Mouse (Mus musculus): ENCODE results near the gene Shf. TPM values are rescaled to one million over a fixed set of nuclear protein-coding genes. Genes with fewer than 3 reads are reported as not detected.

Gene Shf
- total and polyA plus RNA-seq, 3 experiments = 1.2 to 2.7 (median 2.0) TPM

DNA sequence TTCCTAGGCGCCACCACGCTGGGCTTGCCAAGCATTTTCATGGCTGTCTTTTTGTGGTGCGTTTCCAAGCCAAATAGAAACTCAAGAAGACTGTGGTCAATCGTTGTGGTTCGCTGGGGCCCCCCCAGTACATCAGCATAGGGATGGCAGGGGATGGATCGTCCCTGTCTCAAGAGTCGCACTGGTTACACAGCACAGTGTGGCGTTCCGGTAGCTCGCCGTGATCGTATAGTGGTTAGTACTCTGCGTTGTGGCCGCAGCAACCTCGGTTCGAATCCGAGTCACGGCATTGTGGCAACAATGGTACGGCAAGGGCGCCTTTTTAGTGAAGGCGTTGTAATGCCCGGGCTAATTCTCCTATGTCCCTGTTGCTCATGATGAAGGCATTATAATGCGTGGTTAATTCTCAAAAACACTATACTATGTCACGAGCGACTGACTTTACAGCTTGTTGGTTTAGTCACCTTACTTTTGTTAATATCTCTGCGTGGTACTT, 8.8 kb upstream of the Shf start:
- dilution Hi-C loops (cut with MboI; ENCODE audit: extremely low pct_ligation_motif_present, extremely low pct_unique_long_range_greater_than_20kb, low sequenced_read_pairs) = no loop called here
- DNase-seq (ENCODE audit: extremely low read depth) = peak; percentile 86
- Histone ChIP-seq H3K27me3 (replicated peaks) (peaks cover 3% of the 10 kb centered on the region), H3K36me3 (replicated peaks in 1 of 2; ENCODE audit: control insufficient read depth in 1 of 2, insufficient read depth in 1 of 2, low read length in 1 of 2) (no peaks in the 10 kb centered on the region), H3K9ac (ENCODE audit: insufficient read depth, low read depth) (peak overlapping the region; percentile 97), H3K79me2 (replicated peaks; ENCODE audit: control insufficient read depth, extremely low read depth, insufficient read depth, poor library complexity, severe bottlenecking) (no peaks in the 10 kb centered on the region), H3K9me3 (replicated peaks; ENCODE audit: low read length) (no peaks in the 10 kb centered on the region), H3K4me2 (ENCODE audit: insufficient read depth, low read depth, poor library complexity, severe bottlenecking) (peak overlapping the region; percentile 62; the same call in 1 of the 2 replicates), H3K27ac (ENCODE audit: insufficient read depth, low read depth) (peak overlapping the region; percentile 78), H3K4me3 (replicated peaks in 1 of 3; ENCODE audit: low read depth in 2 of 3, low read length in 2 of 3, poor library complexity in 1 of 3) (peak overlapping the region; percentile 54 to 69 (median 62)), H3K4me1 (ENCODE audit: control insufficient read depth in 1 of 2, insufficient read depth in 2 of 2) (peaks cover 12 to 41% of the 10 kb centered on the region in 2 experiments)
- TF ChIP-seq NELFE (IDR thresholded peaks at IDR 0.05; ENCODE audit: low read depth, low read length) (no peak), MEF2A (IDR thresholded peaks at IDR 0.05; ENCODE audit: borderline replicate concordance, low read depth, low read length) (no peak), HCFC1 (IDR thresholded peaks at IDR 0.05; ENCODE audit: low read depth, low read length) (peak; percentile 17; the same call in 1 of the 2 replicates), MAFK (IDR thresholded peaks at IDR 0.05; ENCODE audit: insufficient replicate concordance, low read length) (peak; percentile 98), ELF1 (IDR thresholded peaks at IDR 0.05; ENCODE audit: low read depth, low read length) (peak; percentile 99), NRF1 (IDR thresholded peaks at IDR 0.05; ENCODE audit: low read depth, low read length) (peak; percentile 74), CHD2 (IDR thresholded peaks at IDR 0.05; ENCODE audit: low read length) (no peak), MAX (IDR thresholded peaks at IDR 0.05; ENCODE audit: low read length) (no peak), GABPA (IDR thresholded peaks at IDR 0.05; ENCODE audit: insufficient replicate concordance, low read depth, low read length) (no peak), ZMIZ1 (IDR thresholded peaks at IDR 0.05; ENCODE audit: low read depth, low read length) (no peak), TBP (conservative IDR thresholded peaks at IDR 0.05; ENCODE audit: low read depth, low read length) (peak; percentile 98; the same call in 1 of the 2 replicates), BHLHE40 (IDR thresholded peaks at IDR 0.05; ENCODE audit: low read depth, low read length) (peak; percentile 75), TCF12 (IDR thresholded peaks at IDR 0.05; ENCODE audit: low read depth, low read length) (no peak), ZC3H11A (IDR thresholded peaks at IDR 0.05; ENCODE audit: low read depth, low read length) (no peak), KAT2A (IDR thresholded peaks at IDR 0.05; ENCODE audit: insufficient replicate concordance, low read length) (peak; percentile 22; the same call in 1 of the 2 replicates), E2F4 (IDR thresholded peaks at IDR 0.05; ENCODE audit: insufficient replicate concordance, low read depth, low read length) (0 out of 2 replicates have a peak, but pooled peaks have one; percentile 27), POLR2A (IDR thresholded peaks at IDR 0.05; ENCODE audit: low read depth, low read length) (no peak; the same call in 1 of the 2 replicates)
- in situ Hi-C loops (cut with MboI; ENCODE audit: low pct_ligation_motif_present, low pct_unique_long_range_greater_than_20kb, low sequenced_read_pairs) = loop anchor here (25.0 kb wide), 1 partner anchor 235 kb away; the partner anchor contains the start of gene Gatm

- Histone ChIP-seq H3K4me1 (ENCODE audit: control insufficient read depth in 1 of 2, insufficient read depth in 2 of 2) (peaks cover 12 to 41% of the 10 kb centered on the region in 2 experiments), H3K36me3 (replicated peaks in 1 of 2; ENCODE audit: control insufficient read depth in 1 of 2, insufficient read depth in 1 of 2, low read length in 1 of 2) (no peaks in the 10 kb centered on the region), H3K27me3 (replicated peaks) (peaks cover 3% of the 10 kb centered on the region), H3K4me3 (replicated peaks in 1 of 3; ENCODE audit: low read depth in 2 of 3, low read length in 2 of 3, poor library complexity in 1 of 3) (peak overlapping the region; percentile 50 to 69 (median 62)), H3K9ac (ENCODE audit: insufficient read depth, low read depth) (peak overlapping the region; percentile 97), H3K27ac (ENCODE audit: insufficient read depth, low read depth) (no peak overlapping the region), H3K79me2 (replicated peaks; ENCODE audit: control insufficient read depth, extremely low read depth, insufficient read depth, poor library complexity, severe bottlenecking) (no peaks in the 10 kb centered on the region), H3K9me3 (replicated peaks; ENCODE audit: low read length) (no peaks in the 10 kb centered on the region), H3K4me2 (ENCODE audit: insufficient read depth, low read depth, poor library complexity, severe bottlenecking) (no peak overlapping the region)
- peak; percentile 96 for DNase-seq (ENCODE audit: extremely low read depth)
- in situ Hi-C loops (cut with MboI; ENCODE audit: low pct_ligation_motif_present, low pct_unique_long_range_greater_than_20kb, low sequenced_read_pairs) (loop anchor here (25.0 kb wide), 1 partner anchor 235 kb away; the partner anchor contains the start of gene Gatm), dilution Hi-C loops (cut with MboI; ENCODE audit: extremely low pct_ligation_motif_present, extremely low pct_unique_long_range_greater_than_20kb, low sequenced_read_pairs) (no loop called here)
- TF ChIP-seq MAZ (IDR thresholded peaks at IDR 0.05; ENCODE audit: low read depth, low read length) (no peak), JUN (IDR thresholded peaks at IDR 0.05; ENCODE audit: insufficient read depth, low read depth, low read length) (no peak), USF1 (IDR thresholded peaks at IDR 0.05; ENCODE audit: low read depth, low read length) (no peak), CTCF (conservative IDR thresholded peaks at IDR 0.05 in 1 of 2, IDR thresholded peaks at IDR 0.05 in 1 of 2; ENCODE audit: low read depth in 2 of 2, low read length in 2 of 2) (no peak), MEF2A (IDR thresholded peaks at IDR 0.05; ENCODE audit: borderline replicate concordance, low read depth, low read length) (no peak), NELFE (IDR thresholded peaks at IDR 0.05; ENCODE audit: low read depth, low read length) (no peak), CHD2 (IDR thresholded peaks at IDR 0.05; ENCODE audit: low read length) (no peak), MXI1 (IDR thresholded peaks at IDR 0.05; ENCODE audit: low read depth, low read length) (no peak; the same call in 1 of the 2 replicates), TBP (conservative IDR thresholded peaks at IDR 0.05; ENCODE audit: low read depth, low read length) (peak; percentile 99), NRF1 (IDR thresholded peaks at IDR 0.05; ENCODE audit: low read depth, low read length) (peak; percentile 86), MYC (IDR thresholded peaks at IDR 0.05; ENCODE audit: low read depth, low read length) (no peak), SMC3 (IDR thresholded peaks at IDR 0.05; ENCODE audit: low read depth, low read length) (no peak), USF2 (conservative IDR thresholded peaks at IDR 0.05; ENCODE audit: low read depth, low read length) (no peak), MAX (IDR thresholded peaks at IDR 0.05; ENCODE audit: low read length) (no peak), RCOR1 (conservative IDR thresholded peaks at IDR 0.05; ENCODE audit: low read depth, low read length) (no peak), TCF12 (IDR thresholded peaks at IDR 0.05; ENCODE audit: low read depth, low read length) (no peak), EP300 (IDR thresholded peaks at IDR 0.05; ENCODE audit: low read length) (no peak), KAT2A (IDR thresholded peaks at IDR 0.05; ENCODE audit: insufficient replicate concordance, low read length) (peak; percentile 71; the same call in 1 of the 2 replicates), POLR2A (IDR thresholded peaks at IDR 0.05; ENCODE audit: low read depth, low read length) (peak; percentile 68), ETS1 (conservative IDR thresholded peaks at IDR 0.05; ENCODE audit: low read depth, low read length) (no peak), MAFK (IDR thresholded peaks at IDR 0.05; ENCODE audit: insufficient replicate concordance, low read length) (peak; percentile 96), IRF4 (IDR thresholded peaks at IDR 0.05; ENCODE audit: low read depth, low read length) (no peak)
Observed at GRCm38 (mm10) chr2:122377215-122377674, 8.3 kb upstream of the Shf start.

Data from CH12.LX (cell line).